Comparison of ENCODE assay signal across 19 mouse cellular contexts in genomic region chr4:126473031-126473430, GRCm38 (mm10). TPM values are rescaled to one million over a fixed set of nuclear protein-coding genes. Genes with fewer than 3 reads are reported as not detected.
DNase-seq lines count a peak whose midpoint lies in the region; TF ChIP-seq lines count a peak whose summit lies in the region.
"Had no signal": no experiment of that assay in that cellular context is flagged by ENCODE, and none has a peak within 500 bp of the region (broad histone marks: within the 10 kb centered on the region; RNA-seq: fewer than 3 reads in every experiment).

No protein-coding gene starts in this region.

- H3K36me3 ChIP-seq in ES-E14 (ENCODE audit: control insufficient read depth, insufficient read depth, low read length, poor library complexity, severe bottlenecking), result no peaks in the 10 kb centered on the region
- H3K36me3 ChIP-seq: hindbrain, embryonic 13.5 days; midbrain, embryonic 10.5 days had no signal

- peaks cover 0 to 4% of the 10 kb centered on the region in 2 experiments; a peak in 1 of 4 replicates for H3K4me1 ChIP-seq in ES-E14 (ENCODE audit: control insufficient read depth in 2 of 2, insufficient read depth in 2 of 2, low read length in 2 of 2, poor library complexity in 1 of 2)
- H3K4me1 ChIP-seq: hindbrain, embryonic 13.5 days had no signal

- H3K27ac ChIP-seq in ES-E14 (ENCODE audit: insufficient read depth, low read depth, low read length, poor library complexity, severe bottlenecking), result no peak overlapping the region
- H3K27ac ChIP-seq: gastrocnemius, adult 2 months; hindbrain, embryonic 13.5 days; layer of hippocampus, adult 2 months; left cerebral cortex, adult 2 months; midbrain, embryonic 10.5 days had no signal

- peak; percentile 40 for DNase-seq in kidney, postnatal 10 days
- DNase-seq in kidney, adult 8-10 months, result no peak
- DNase-seq in ES-E14 (ENCODE audit: low read depth, low spot score) (peak; percentile 33), adipocyte (ENCODE audit: low spot score) (peak; percentile 31)
- peak; percentile 27 for DNase-seq in mesoderm, embryonic 11.5 days (ENCODE audit: low read depth, low spot score)
- DNase-seq in ovary, postnatal 10 days (ENCODE audit: low spot score), result no peak
- DNase-seq in cerebellum, adult 9-11 months, result no peak
- DNase-seq: adrenal gland, adult 8-10 months; cerebellum, adult 2 months; gastrocnemius, adult 2 months; heart, adult 11 months; kidney, adult 9 months; lung, postnatal 10 days; retina, postnatal 1 day; thymus, postnatal 14 days had no signal

- H3K9ac ChIP-seq in ES-E14 (ENCODE audit: insufficient read depth, low read depth, low read length, poor library complexity, severe bottlenecking), result no peak overlapping the region
- H3K9ac ChIP-seq: hindbrain, embryonic 13.5 days had no signal

- H3K4me3 ChIP-seq in ES-E14 (ENCODE audit: insufficient read depth in 1 of 2, low read depth in 1 of 2, low read length in 2 of 2, poor library complexity in 1 of 2, severe bottlenecking in 1 of 2), result no peak overlapping the region
- H3K4me3 ChIP-seq: gastrocnemius, adult 2 months; hindbrain, embryonic 13.5 days; layer of hippocampus, adult 2 months; left cerebral cortex, adult 2 months; midbrain, embryonic 10.5 days had no signal

- in situ Hi-C loops in ES-E14 (cut with MboI; ENCODE audit: low sequenced_read_pairs in 2 of 2, unreplicated experiment in 2 of 2), result no loop called here

- H3K9me3 ChIP-seq in ES-E14 (ENCODE audit: control insufficient read depth, insufficient read depth, low read depth, low read length), result no peaks in the 10 kb centered on the region
- H3K9me3 ChIP-seq: hindbrain, embryonic 13.5 days; midbrain, embryonic 10.5 days had no signal

TF ChIP-seq in ES-E14, 5 proteins besides CTCF, POLR2A, EP300 and RAD21:
- TF ChIP-seq ZNF384 (IDR thresholded peaks at IDR 0.05; ENCODE audit: low read depth, low read length), result no peak
- no peak for TF ChIP-seq HCFC1 (IDR thresholded peaks at IDR 0.05; ENCODE audit: borderline replicate concordance, insufficient read depth, low read length)
- TF ChIP-seq CHD2 (IDR thresholded peaks at IDR 0.05; ENCODE audit: low read depth, low read length), result no peak
- TF ChIP-seq ZC3H11A (IDR thresholded peaks at IDR 0.05; ENCODE audit: borderline replicate concordance, low read depth, low read length), result no peak

RNA-seq across cellular contexts. Expression of gene Ago1, which starts 4.6 kb away (rescaled TPM):
- 15.8 and 22.6 TPM in 2 replicates for total RNA-seq in ES-E14 (2012; rRNA removed)

RNA-seq across cellular contexts. Expression of gene Ago3, which starts 43.7 kb away (rescaled TPM):
- 17.6 and 17.8 TPM in 2 replicates for total RNA-seq in ES-E14 (2012; rRNA removed)

Comparison
In these comparisons a context has a peak if more than half of its experiments do, and no peak if none do; other contexts are left out.
1. DNase-seq: peak in kidney, postnatal 10 days (single experiment), ES-E14 (single experiment), adipocyte (single experiment) and mesoderm, embryonic 11.5 days (single experiment); none in kidney, adult 8-10 months (0 of 2), ovary, postnatal 10 days (single experiment) and cerebellum, adult 9-11 months (single experiment).